Mouse (Mus musculus): ENCODE measurements around the gene Rasgrp4. TPM values are rescaled to one million over a fixed set of nuclear protein-coding genes. Genes with fewer than 3 reads are reported as not detected.

Gene Rasgrp4
- polyA plus RNA-seq, 1 experiment from 2014 or later, result 0.93 TPM

- H3K4me3 ChIP-seq (replicated peaks), result peak overlapping the region; percentile 60
- H3K9ac ChIP-seq (replicated peaks), result peak overlapping the region; percentile 64
- peaks cover 22% of the 10 kb centered on the region for H3K36me3 ChIP-seq
- H3K4me1 ChIP-seq (replicated peaks), result peaks cover 36% of the 10 kb centered on the region
- peak overlapping the region; percentile 83 for H3K4me2 ChIP-seq
- under 1% methylated on average over 14 of the region's 14 CpGs for WGBS
- H3K27me3 ChIP-seq, result peaks cover 56% of the 10 kb centered on the region
- ATAC-seq (ENCODE audit: insufficient number of reproducible peaks, insufficient read depth, low FRiP score, low TSS enrichment, low read depth), result no peak
- peak overlapping the region; percentile 64; the same call in 1 of the 2 replicates for H3K27ac ChIP-seq
- H3K9me3 ChIP-seq, result no peaks in the 10 kb centered on the region
These were observed 34.2 kb downstream of the Rasgrp4 start for GRCm38 (mm10) chr7:29168791-29169230.

GRCm38 (mm10) chr7:29169231-29170065, 34.8 kb downstream of the Rasgrp4 start:
- H3K9ac ChIP-seq (replicated peaks), result peak overlapping the region; percentile 64
- H3K4me2 ChIP-seq, result peak overlapping the region; percentile 83
- H3K27me3 ChIP-seq, result peaks cover 63% of the 10 kb centered on the region
- WGBS, result 2% methylated on average over 31 of the region's 39 CpGs
- H3K4me1 ChIP-seq (replicated peaks), result peaks cover 36% of the 10 kb centered on the region
- peak overlapping the region; percentile 64; the same call in 1 of the 2 replicates for H3K27ac ChIP-seq
- H3K9me3 ChIP-seq, result no peaks in the 10 kb centered on the region
- peaks cover 27% of the 10 kb centered on the region for H3K36me3 ChIP-seq
- peak; percentile 74 for ATAC-seq (ENCODE audit: insufficient number of reproducible peaks, insufficient read depth, low FRiP score, low TSS enrichment, low read depth)
- H3K4me3 ChIP-seq (replicated peaks), result peak overlapping the region; percentile 60

- Histone ChIP-seq H3K36me3 (peaks cover 33% of the 10 kb centered on the region), H3K4me2 (peak within 1 kb of the TSS; percentile 83), H3K9ac (replicated peaks) (peak within 1 kb of the TSS; percentile 64), H3K4me1 (replicated peaks) (peaks cover 36% of the 10 kb centered on the region), H3K4me3 (replicated peaks) (peak within 1 kb of the TSS; percentile 60), H3K27me3 (peaks cover 70% of the 10 kb centered on the region), H3K9me3 (no peaks in the 10 kb centered on the region), H3K27ac (peak within 1 kb of the TSS; percentile 64; the same call in 1 of the 2 replicates)
- peak; percentile 16 for ATAC-seq (ENCODE audit: insufficient number of reproducible peaks, insufficient read depth, low FRiP score, low TSS enrichment, low read depth)
- WGBS, result under 1% methylated on average over 30 of the region's 30 CpGs
These were observed 35.6 kb downstream of the Rasgrp4 start, which contains the start of the genes Ggn and Spred3 for GRCm38 (mm10) chr7:29170066-29170754. Ggn (plus strand) TSS chr7:29170210. Spred3 (minus strand) TSS chr7:29170411.

GRCm38 (mm10) chr7:29170755-29171561, 36.3 kb downstream of the Rasgrp4 start:
- peaks cover 70% of the 10 kb centered on the region for H3K27me3 ChIP-seq
- peaks cover 36% of the 10 kb centered on the region for H3K4me1 ChIP-seq (replicated peaks)
- H3K4me2 ChIP-seq, result peak overlapping the region; percentile 83
- H3K9ac ChIP-seq (replicated peaks), result peak overlapping the region; percentile 56
- H3K27ac ChIP-seq, result no peak overlapping the region
- no peaks in the 10 kb centered on the region for H3K9me3 ChIP-seq
- ATAC-seq (ENCODE audit: insufficient number of reproducible peaks, insufficient read depth, low FRiP score, low TSS enrichment, low read depth), result no peak
- H3K4me3 ChIP-seq (replicated peaks), result peak overlapping the region; percentile 60
- H3K36me3 ChIP-seq, result peaks cover 40% of the 10 kb centered on the region
- WGBS, result 2% methylated on average over 43 of the region's 43 CpGs

- H3K4me3 ChIP-seq (replicated peaks), result peak overlapping the region; percentile 60
These were observed 37.0 kb downstream of the Rasgrp4 start for GRCm38 (mm10) chr7:29171562-29172097.

GRCm38 (mm10) chr7:29172390-29173016, 37.9 kb downstream of the Rasgrp4 start:
- H3K4me2 ChIP-seq, result no peak overlapping the region
- H3K4me1 ChIP-seq (replicated peaks), result peaks cover 36% of the 10 kb centered on the region

More at GRCm38 (mm10) chr7:29171562-29172097, 37.0 kb downstream of the Rasgrp4 start:
- H3K36me3 ChIP-seq, result peaks cover 43% of the 10 kb centered on the region
- H3K4me1 ChIP-seq (replicated peaks), result peaks cover 36% of the 10 kb centered on the region
- no peak overlapping the region for H3K27ac ChIP-seq
- H3K9ac ChIP-seq (replicated peaks), result peak overlapping the region; percentile 56
- no peak for ATAC-seq (ENCODE audit: insufficient number of reproducible peaks, insufficient read depth, low FRiP score, low TSS enrichment, low read depth)
- peak overlapping the region; percentile 83 for H3K4me2 ChIP-seq
- peaks cover 70% of the 10 kb centered on the region for H3K27me3 ChIP-seq
- H3K9me3 ChIP-seq, result no peaks in the 10 kb centered on the region
- 7% methylated on average over 34 of the region's 34 CpGs for WGBS

GRCm38 (mm10) chr7:29178106-29178505, 43.5 kb downstream of the Rasgrp4 start:
- Histone ChIP-seq H3K4me2 (peak overlapping the region; percentile 82; the same call in 1 of the 2 replicates), H3K4me3 (replicated peaks) (no peak overlapping the region), H3K9ac (replicated peaks) (no peak overlapping the region), H3K36me3 (peaks cover 46% of the 10 kb centered on the region), H3K27me3 (peaks cover 20% of the 10 kb centered on the region), H3K27ac (no peak overlapping the region), H3K4me1 (replicated peaks) (peaks cover 18% of the 10 kb centered on the region), H3K9me3 (no peaks in the 10 kb centered on the region)
- no peak for ATAC-seq (ENCODE audit: insufficient number of reproducible peaks, insufficient read depth, low FRiP score, low TSS enrichment, low read depth)
- WGBS, result 88% methylated on average over 4 of the region's 4 CpGs

More at GRCm38 (mm10) chr7:29172390-29173016, 37.9 kb downstream of the Rasgrp4 start:
- Histone ChIP-seq H3K27me3 (peaks cover 64% of the 10 kb centered on the region), H3K9ac (replicated peaks) (no peak overlapping the region), H3K27ac (no peak overlapping the region), H3K4me3 (replicated peaks) (0 out of 2 replicates have a peak overlapping the region, but pooled peaks have one; percentile 7), H3K9me3 (no peaks in the 10 kb centered on the region), H3K36me3 (peaks cover 48% of the 10 kb centered on the region)
- 33% methylated on average over 32 of the region's 32 CpGs for WGBS
- ATAC-seq (ENCODE audit: insufficient number of reproducible peaks, insufficient read depth, low FRiP score, low TSS enrichment, low read depth), result no peak

GRCm38 (mm10) chr7:29179323-29179722, 44.7 kb downstream of the Rasgrp4 start:
- H3K4me3 ChIP-seq (replicated peaks), result peak overlapping the region; percentile 77
- peaks cover 18% of the 10 kb centered on the region for H3K4me1 ChIP-seq (replicated peaks)
- peaks cover 34% of the 10 kb centered on the region for H3K36me3 ChIP-seq
- H3K9ac ChIP-seq (replicated peaks), result peak overlapping the region; percentile 81
- ATAC-seq (ENCODE audit: insufficient number of reproducible peaks, insufficient read depth, low FRiP score, low TSS enrichment, low read depth), result no peak
- H3K27me3 ChIP-seq, result peaks cover 8% of the 10 kb centered on the region
- H3K9me3 ChIP-seq, result no peaks in the 10 kb centered on the region
- no peak overlapping the region for H3K27ac ChIP-seq
- peak overlapping the region; percentile 82 for H3K4me2 ChIP-seq
- 61% methylated on average over 7 of the region's 7 CpGs for WGBS

- peak; percentile 94 for ATAC-seq (ENCODE audit: insufficient number of reproducible peaks, insufficient read depth, low FRiP score, low TSS enrichment, low read depth)
- Histone ChIP-seq H3K4me2 (peak within 1 kb of the TSS; percentile 82), H3K27ac (peak within 1 kb of the TSS; percentile 72), H3K9ac (replicated peaks) (peak within 1 kb of the TSS; percentile 81), H3K27me3 (no peaks in the 10 kb centered on the region), H3K4me3 (replicated peaks) (peak within 1 kb of the TSS; percentile 77), H3K36me3 (peaks cover 25% of the 10 kb centered on the region), H3K9me3 (no peaks in the 10 kb centered on the region), H3K4me1 (replicated peaks) (peaks cover 18% of the 10 kb centered on the region)
- WGBS, result under 1% methylated on average over 62 of the region's 62 CpGs
These were observed 45.6 kb downstream of the Rasgrp4 start, which contains the start of gene Psmd8 for GRCm38 (mm10) chr7:29180077-29180853. Psmd8 (minus strand) TSS chr7:29180701.
